Mouse (Mus musculus) heart, postnatal 25 days (tissue): ENCODE data around the gene Olfr965. TPM values are rescaled to one million over a fixed set of nuclear protein-coding genes. Genes with fewer than 3 reads are reported as not detected.
"Not testable (repeated sequence)": the region's sequence is repeated elsewhere in the genome, so short reads cannot be mapped to it uniquely, and the experiment has no call there.

Experiments
- DNase-seq: peaks from one replicate; pipeline ENCODE4 v3.0.0; 2022; ENCODE audit warnings: low spot score
- intact Hi-C: fragments of 180-260 bp; cut with DNase I; formaldehyde crosslinking; loops from one replicate; pipeline ENCODE4 v1.15.1; 2025
- total RNA-seq, 2 experiments: library from RNA; stranded (reverse); gene quantifications; 2 replicates each; pipeline ENCODE4 v1.2.3; 2021

Olfr965 gene
- not detected for total RNA-seq

GRCm38 (mm10) chr9:39711053-39711452 is at the start of gene Olfr965:
Olfr965 (plus strand) TSS chr9:39711353.
- intact Hi-C loops, result no loop called here
- no peak for DNase-seq

GRCm38 (mm10) chr9:39666905-39667304 is 44.2 kb upstream of the Olfr965 start, which contains the start of gene Olfr963:
Olfr963 (plus strand) TSS chr9:39667205.
- DNase-seq, result no peak
- intact Hi-C loops, result no loop called here

GRCm38 (mm10) chr9:39669723-39670122 is 41.4 kb upstream of the Olfr965 start:
- no peak for DNase-seq
- intact Hi-C loops, result no loop called here

- intact Hi-C loops, result no loop called here
- DNase-seq, result no peak
These were observed 36.3 kb upstream of the Olfr965 start for GRCm38 (mm10) chr9:39674820-39675219.

GRCm38 (mm10) chr9:39678557-39678956 is 32.6 kb upstream of the Olfr965 start:
- intact Hi-C loops, result no loop called here
- no peak for DNase-seq

GRCm38 (mm10) chr9:39679280-39679679 is 31.9 kb upstream of the Olfr965 start:
- no peak for DNase-seq
- intact Hi-C loops, result no loop called here

- intact Hi-C loops, DNase-seq: not testable (repeated sequence)
These were observed 10.0 kb upstream of the Olfr965 start for GRCm38 (mm10) chr9:39701123-39701522.

- DNase-seq, result no peak
- intact Hi-C loops, result no loop called here
These were observed 4.1 kb upstream of the Olfr965 start, which contains the start of gene Olfr149 for GRCm38 (mm10) chr9:39707017-39707416. Olfr149 (minus strand) TSS chr9:39707117.

GRCm38 (mm10) chr9:39708958-39709357 is 2.2 kb upstream of the Olfr965 start:
- intact Hi-C loops, result no loop called here
- DNase-seq, result no peak

- DNase-seq, result no peak
- intact Hi-C loops, result no loop called here
These were observed 19.5 kb downstream of the Olfr965 start, which contains the start of gene Olfr150 for GRCm38 (mm10) chr9:39730678-39731077. Olfr150 (plus strand) TSS chr9:39730978.

GRCm38 (mm10) chr9:39740741-39741140 is 29.6 kb downstream of the Olfr965 start:
- DNase-seq, result no peak
- intact Hi-C loops, result no loop called here

GRCm38 (mm10) chr9:39745949-39746348 is 34.8 kb downstream of the Olfr965 start, which contains the start of gene Olfr967:
Olfr967 (plus strand) TSS chr9:39746249.
- intact Hi-C loops, result no loop called here
- no peak for DNase-seq

- no peak for DNase-seq
- intact Hi-C loops, result no loop called here
These were observed 35.3 kb downstream of the Olfr965 start for GRCm38 (mm10) chr9:39746428-39746827.

Other genes with a start within 250 kb of the Olfr965 start
- not detected for gene Olfr955, start 239.4 kb upstream of the Olfr965 start, total RNA-seq
- gene Olfr44, start 217.4 kb upstream of the Olfr965 start, total RNA-seq, result not detected
- gene Olfr957, start 195.5 kb upstream of the Olfr965 start, total RNA-seq, result not detected
- not detected for gene Olfr958, start 157.3 kb upstream of the Olfr965 start, total RNA-seq
- gene Olfr959, start 135.8 kb upstream of the Olfr965 start, total RNA-seq, result not detected
- under 1 TPM; 0.36 to 0.78 TPM for gene AW551984, start 107.0 kb upstream of the Olfr965 start, total RNA-seq
- gene Olfr148, start 100.7 kb upstream of the Olfr965 start, total RNA-seq, result not detected
- not detected for gene Olfr960, start 90.0 kb upstream of the Olfr965 start, total RNA-seq
- not detected for gene Olfr961, start 66.3 kb upstream of the Olfr965 start, total RNA-seq
- not detected for gene Olfr963, start 44.1 kb upstream of the Olfr965 start, total RNA-seq
- gene Olfr149, start 4.2 kb upstream of the Olfr965 start, total RNA-seq, result not detected
- not detected for gene Olfr150, start 19.6 kb downstream of the Olfr965 start, total RNA-seq
- not detected for gene Olfr967, start 34.9 kb downstream of the Olfr965 start, total RNA-seq
- not detected for gene Olfr968, start 71.9 kb downstream of the Olfr965 start, total RNA-seq
- not detected for gene Olfr969, start 79.6 kb downstream of the Olfr965 start, total RNA-seq
- not detected for gene Olfr970, start 97.5 kb downstream of the Olfr965 start, total RNA-seq
- not detected for gene Olfr971, start 125.5 kb downstream of the Olfr965 start, total RNA-seq
- gene Olfr972, start 155.1 kb downstream of the Olfr965 start, total RNA-seq, result not detected
- gene Olfr229, start 196.0 kb downstream of the Olfr965 start, total RNA-seq, result not detected
- not detected for gene Olfr974, start 226.1 kb downstream of the Olfr965 start, total RNA-seq
- not detected for gene Olfr975, start 240.7 kb downstream of the Olfr965 start, total RNA-seq
- gene Olfr976, start 249.8 kb downstream of the Olfr965 start, total RNA-seq, result not detected